Comparison of ENCODE assay signal across 10 mouse cellular contexts in genomic region chr3:84652643-84653556, GRCm38 (mm10). TPM values are rescaled to one million over a fixed set of nuclear protein-coding genes. Genes with fewer than 3 reads are reported as not detected.
DNase-seq lines count a peak whose midpoint lies in the region; ATAC-seq and TF ChIP-seq lines count a peak whose summit lies in the region.
"Had no signal": no experiment of that assay in that cellular context is flagged by ENCODE, and none has a peak within 500 bp of the region (broad histone marks: within the 10 kb centered on the region; RNA-seq: fewer than 3 reads in every experiment).

No protein-coding gene starts in this region.

- H3K36me3 ChIP-seq in embryonic facial prominence, embryonic 14.5 days (ENCODE audit: control insufficient read depth, insufficient read depth, low read length), result no peaks in the 10 kb centered on the region
- H3K36me3 ChIP-seq in embryonic facial prominence, embryonic 10.5 days (replicated peaks), result no peaks in the 10 kb centered on the region
- no peaks in the 10 kb centered on the region for H3K36me3 ChIP-seq in lung, embryonic 14.5 days (ENCODE audit: insufficient read depth)
- H3K36me3 ChIP-seq in heart, embryonic 16.5 days (ENCODE audit: control insufficient read depth, insufficient read depth), result no peaks in the 10 kb centered on the region
- H3K36me3 ChIP-seq in hindbrain, embryonic 11.5 days (ENCODE audit: control insufficient read depth, insufficient read depth, low read length), result no peaks in the 10 kb centered on the region

- no peaks in the 10 kb centered on the region for H3K27me3 ChIP-seq in embryonic facial prominence, embryonic 14.5 days (replicated peaks; ENCODE audit: control insufficient read depth, insufficient read depth, low read length)
- peaks cover 18% of the 10 kb centered on the region for H3K27me3 ChIP-seq in embryonic facial prominence, embryonic 10.5 days (replicated peaks; ENCODE audit: low read depth, poor library complexity, severe bottlenecking)
- no peaks in the 10 kb centered on the region for H3K27me3 ChIP-seq in lung, embryonic 14.5 days (ENCODE audit: insufficient read depth, low read length)
- no peaks in the 10 kb centered on the region for H3K27me3 ChIP-seq in heart, embryonic 16.5 days (ENCODE audit: control insufficient read depth, insufficient read depth, low read length)
- H3K27me3 ChIP-seq in hindbrain, embryonic 11.5 days (ENCODE audit: control insufficient read depth, insufficient read depth, low read length), result no peaks in the 10 kb centered on the region

- no peak for TF ChIP-seq CTCF in lung, embryonic 14.5 days (IDR thresholded peaks at IDR 0.05; ENCODE audit: low read depth)

- no peak overlapping the region for H3K4me3 ChIP-seq in embryonic facial prominence, embryonic 14.5 days (ENCODE audit: low read depth, low read length)
- H3K4me3 ChIP-seq in embryonic facial prominence, embryonic 10.5 days, result no peak overlapping the region
- H3K4me3 ChIP-seq in lung, embryonic 14.5 days (ENCODE audit: low read depth, low read length), result no peak overlapping the region
- H3K4me3 ChIP-seq in heart, embryonic 16.5 days (ENCODE audit: low read length), result no peak overlapping the region
- H3K4me3 ChIP-seq in hindbrain, embryonic 11.5 days (ENCODE audit: low read depth, low read length), result no peak overlapping the region

- peaks cover 16% of the 10 kb centered on the region for H3K4me1 ChIP-seq in embryonic facial prominence, embryonic 14.5 days (ENCODE audit: control insufficient read depth, insufficient read depth, low read length)
- H3K4me1 ChIP-seq in embryonic facial prominence, embryonic 10.5 days, result peaks cover 34% of the 10 kb centered on the region
- peaks cover 18% of the 10 kb centered on the region for H3K4me1 ChIP-seq in lung, embryonic 14.5 days (ENCODE audit: insufficient read depth)
- peaks cover 28% of the 10 kb centered on the region for H3K4me1 ChIP-seq in heart, embryonic 16.5 days (ENCODE audit: control insufficient read depth, insufficient read depth, low read length)
- no peaks in the 10 kb centered on the region for H3K4me1 ChIP-seq in hindbrain, embryonic 11.5 days (replicated peaks; ENCODE audit: control insufficient read depth, insufficient read depth, low read length)

- ATAC-seq in embryonic facial prominence, embryonic 14.5 days (ENCODE audit: low read depth), result no peak
- ATAC-seq in lung, embryonic 14.5 days (ENCODE audit: insufficient read depth), result no peak
- ATAC-seq in heart, embryonic 16.5 days (replicated peaks; ENCODE audit: extremely low read depth, insufficient read depth, low FRiP score), result peak; percentile 73
- ATAC-seq in megakaryocyte progenitor cell, adult 5-6 weeks (replicated peaks; ENCODE audit: poor library complexity), result no peak
- no peak for ATAC-seq in hindbrain, embryonic 11.5 days (ENCODE audit: low FRiP score)

- H3K27ac ChIP-seq in embryonic facial prominence, embryonic 14.5 days (replicated peaks; ENCODE audit: low read depth, low read length), result no peak overlapping the region
- no peak overlapping the region for H3K27ac ChIP-seq in embryonic facial prominence, embryonic 10.5 days (replicated peaks)
- no peak overlapping the region for H3K27ac ChIP-seq in lung, embryonic 14.5 days (ENCODE audit: low read depth)
- peak overlapping the region; percentile 85 for H3K27ac ChIP-seq in heart, embryonic 16.5 days (ENCODE audit: low read length)
- H3K27ac ChIP-seq in hindbrain, embryonic 11.5 days (ENCODE audit: low read depth, low read length), result no peak overlapping the region

- H3K9ac ChIP-seq in embryonic facial prominence, embryonic 14.5 days (ENCODE audit: low read depth, low read length), result no peak overlapping the region
- no peak overlapping the region for H3K9ac ChIP-seq in lung, embryonic 14.5 days
- H3K9ac ChIP-seq in heart, embryonic 16.5 days (ENCODE audit: low read length), result peak overlapping the region; percentile 25; the same call in 1 of the 2 replicates
- no peak overlapping the region for H3K9ac ChIP-seq in hindbrain, embryonic 11.5 days (ENCODE audit: low read depth, low read length)

- DNase-seq in embryonic facial prominence, embryonic 14.5 days (ENCODE audit: low spot score), result no peak
- no peak for DNase-seq in embryonic facial prominence, embryonic 10.5 days (ENCODE audit: low spot score)
- DNase-seq in lung, embryonic 14.5 days, result no peak
- no peak for DNase-seq in lung, postnatal 36 days
- DNase-seq in skeletal muscle tissue, adult 2 months (ENCODE audit: low read depth, low spot score), result peak; percentile 84
- no peak for DNase-seq in hindbrain, embryonic 11.5 days (ENCODE audit: low spot score)
- DNase-seq: gastrocnemius, postnatal 36 days; lung, postnatal 4 days had no signal

- H3K4me2 ChIP-seq in embryonic facial prominence, embryonic 14.5 days (ENCODE audit: low read depth, low read length), result peak overlapping the region; percentile 47; the same call in 1 of the 2 replicates
- H3K4me2 ChIP-seq in lung, embryonic 14.5 days, result peak overlapping the region; percentile 61
- H3K4me2 ChIP-seq in heart, embryonic 16.5 days (ENCODE audit: low read depth, low read length), result peak overlapping the region; percentile 55
- H3K4me2 ChIP-seq in hindbrain, embryonic 11.5 days (replicated peaks; ENCODE audit: low read depth, low read length), result no peak overlapping the region

- WGBS in embryonic facial prominence, embryonic 14.5 days, result 86% methylated on average over 12 of the region's 12 CpGs
- 88% methylated on average over 12 of the region's 12 CpGs for WGBS in embryonic facial prominence, embryonic 10.5 days
- 76% methylated on average over 12 of the region's 12 CpGs for WGBS in lung, embryonic 14.5 days
- 59% methylated on average over 12 of the region's 12 CpGs for WGBS in heart, embryonic 16.5 days
- 85% methylated on average over 12 of the region's 12 CpGs for WGBS in hindbrain, embryonic 11.5 days

- 0 out of 2 replicates have a peak, but pooled peaks cover 3% of the 10 kb centered on the region for H3K9me3 ChIP-seq in embryonic facial prominence, embryonic 14.5 days (ENCODE audit: control insufficient read depth, low read length)
- H3K9me3 ChIP-seq in embryonic facial prominence, embryonic 10.5 days, result no peaks in the 10 kb centered on the region
- H3K9me3 ChIP-seq in lung, embryonic 14.5 days (ENCODE audit: low read depth, low read length), result no peaks in the 10 kb centered on the region
- H3K9me3 ChIP-seq in heart, embryonic 16.5 days (replicated peaks; ENCODE audit: control insufficient read depth, low read length), result no peaks in the 10 kb centered on the region
- no peaks in the 10 kb centered on the region for H3K9me3 ChIP-seq in hindbrain, embryonic 11.5 days (ENCODE audit: control insufficient read depth, low read length)

RNA-seq across cellular contexts. Expression of gene Tmem154, which starts 13.1 kb away (rescaled TPM):
- 4.6 TPM in 2 replicates for polyA plus RNA-seq in embryonic facial prominence, embryonic 14.5 days (2014; fragmentation: Nextera tagmentation; extraction: Ambion mirVana)
- 0.14 and 0.42 TPM in 2 replicates for polyA plus RNA-seq in embryonic facial prominence, embryonic 10.5 days (2016; fragmentation: Nextera tagmentation; extraction: Ambion mirVana)
- 1.4 and 2.1 TPM in 2 replicates for polyA plus RNA-seq in lung, embryonic 14.5 days (2014; fragmentation: Nextera tagmentation; extraction: Ambion mirVana)
- polyA plus RNA-seq in heart, embryonic 16.5 days (2015; fragmentation: Nextera tagmentation; extraction: Ambion mirVana), result 2.0 and 3.1 TPM in 2 replicates
- total RNA-seq in megakaryocyte progenitor cell, adult 5-6 weeks (2015), result 9.9 and 10.6 TPM in 2 replicates
- 4.0 and 4.6 TPM in 2 replicates for total RNA-seq in megakaryocyte progenitor cell, adult 5-6 weeks (2017)
- polyA plus RNA-seq in hindbrain, embryonic 11.5 days (2014; fragmentation: Nextera tagmentation; extraction: Ambion mirVana), result 0.32 and 0.61 TPM in 2 replicates

RNA-seq across cellular contexts. Expression of gene Tigd4, which starts 59.5 kb away (rescaled TPM):
- 2.0 and 2.7 TPM in 2 replicates for polyA plus RNA-seq in embryonic facial prominence, embryonic 14.5 days (2014; fragmentation: Nextera tagmentation; extraction: Ambion mirVana)
- polyA plus RNA-seq in embryonic facial prominence, embryonic 10.5 days (2016; fragmentation: Nextera tagmentation; extraction: Ambion mirVana), result 0.04 TPM in 1 of 2 replicates, not detected in the other
- 0.05 and 0.07 TPM in 2 replicates for polyA plus RNA-seq in lung, embryonic 14.5 days (2014; fragmentation: Nextera tagmentation; extraction: Ambion mirVana)
- polyA plus RNA-seq in heart, embryonic 16.5 days (2015; fragmentation: Nextera tagmentation; extraction: Ambion mirVana), result 0.36 and 0.37 TPM in 2 replicates
- not detected in 2 replicates for total RNA-seq in megakaryocyte progenitor cell, adult 5-6 weeks (2015)
- not detected in 2 replicates for total RNA-seq in megakaryocyte progenitor cell, adult 5-6 weeks (2017)
- 0.04 and 0.05 TPM in 2 replicates for polyA plus RNA-seq in hindbrain, embryonic 11.5 days (2014; fragmentation: Nextera tagmentation; extraction: Ambion mirVana)
